In genomic region chr6:148384111-148384895, GRCm38 (mm10) we compare ENCODE assay signal across 11 mouse cellular contexts. TPM values are rescaled to one million over a fixed set of nuclear protein-coding genes. Genes with fewer than 3 reads are reported as not detected.
A peak's percentile ranks its signal among the peaks of the same experiment; 100 is the strongest.
DNase-seq lines count a peak whose midpoint lies in the region; ATAC-seq and TF ChIP-seq lines count a peak whose summit lies in the region.
"Had no signal": no experiment of that assay in that cellular context is flagged by ENCODE, and none has a peak within 500 bp of the region (broad histone marks: within the 10 kb centered on the region; RNA-seq: fewer than 3 reads in every experiment).

No protein-coding gene starts in this region.

- no peak overlapping the region for H3K4me3 ChIP-seq in limb, embryonic 14.5 days (replicated peaks; ENCODE audit: low read length)
- no peak overlapping the region for H3K4me3 ChIP-seq in limb, embryonic 10.5 days
- H3K4me3 ChIP-seq in stomach, embryonic 15.5 days (replicated peaks), result no peak overlapping the region
- H3K4me3 ChIP-seq: midbrain, embryonic 13.5 days had no signal

- DNase-seq in limb, embryonic 14.5 days (ENCODE audit: low spot score), result no peak
- no peak for DNase-seq in limb, embryonic 10.5 days (ENCODE audit: low spot score)
- peak; percentile 43 for DNase-seq in gastrocnemius, postnatal 14 days
- DNase-seq in kidney, postnatal 10 days, result peak; percentile 64
- DNase-seq in embryo, embryonic 10 days (ENCODE audit: low spot score), result no peak
- no peak for DNase-seq in layer of hippocampus, postnatal 36 days
- no peak for DNase-seq in right cerebral cortex, adult 18-20 months

- intact Hi-C loops in gastrocnemius, postnatal 14 days (cut with DNase I; ENCODE audit: low total_unique reads), result no loop called here

- peaks cover 4% of the 10 kb centered on the region; the same call in 1 of the 2 replicates for H3K4me1 ChIP-seq in limb, embryonic 14.5 days (ENCODE audit: control insufficient read depth, insufficient read depth, low read length)
- no peaks in the 10 kb centered on the region for H3K4me1 ChIP-seq in limb, embryonic 10.5 days
- H3K4me1 ChIP-seq in stomach, embryonic 15.5 days, result no peaks in the 10 kb centered on the region

- H3K36me3 ChIP-seq in limb, embryonic 14.5 days (ENCODE audit: control insufficient read depth, insufficient read depth, low read length), result no peaks in the 10 kb centered on the region
- H3K36me3 ChIP-seq in limb, embryonic 10.5 days, result no peaks in the 10 kb centered on the region
- no peaks in the 10 kb centered on the region for H3K36me3 ChIP-seq in stomach, embryonic 15.5 days
- H3K36me3 ChIP-seq: midbrain, embryonic 13.5 days had no signal

- no peaks in the 10 kb centered on the region for H3K9me3 ChIP-seq in limb, embryonic 14.5 days (ENCODE audit: control insufficient read depth, low read length)
- no peaks in the 10 kb centered on the region for H3K9me3 ChIP-seq in limb, embryonic 10.5 days (replicated peaks)
- H3K9me3 ChIP-seq in stomach, embryonic 15.5 days, result no peaks in the 10 kb centered on the region
- H3K9me3 ChIP-seq: midbrain, embryonic 13.5 days had no signal

- 0 out of 2 replicates have a peak overlapping the region, but pooled peaks have one; percentile 4 for H3K9ac ChIP-seq in limb, embryonic 14.5 days (ENCODE audit: low read depth, low read length, severe bottlenecking)
- H3K9ac ChIP-seq in stomach, embryonic 15.5 days, result no peak overlapping the region
- H3K9ac ChIP-seq: midbrain, embryonic 13.5 days had no signal

- WGBS in limb, embryonic 14.5 days, result 77% methylated on average over 6 of the region's 6 CpGs
- 81% methylated on average over 6 of the region's 6 CpGs for WGBS in limb, embryonic 10.5 days
- WGBS in stomach, embryonic 15.5 days, result 54% methylated on average over 6 of the region's 6 CpGs

- H3K27ac ChIP-seq in limb, embryonic 14.5 days (replicated peaks; ENCODE audit: low read depth, low read length), result no peak overlapping the region
- H3K27ac ChIP-seq in limb, embryonic 10.5 days, result no peak overlapping the region
- H3K27ac ChIP-seq in stomach, embryonic 15.5 days, result 0 out of 2 replicates have a peak overlapping the region, but pooled peaks have one; percentile 3
- H3K27ac ChIP-seq: kidney, postnatal 0 days; midbrain, embryonic 13.5 days had no signal

- no peak overlapping the region for H3K4me2 ChIP-seq in limb, embryonic 14.5 days (replicated peaks; ENCODE audit: low read depth, low read length, severe bottlenecking)
- no peak overlapping the region for H3K4me2 ChIP-seq in stomach, embryonic 15.5 days
- H3K4me2 ChIP-seq: midbrain, embryonic 13.5 days had no signal

- no peaks in the 10 kb centered on the region for H3K27me3 ChIP-seq in limb, embryonic 14.5 days (ENCODE audit: control insufficient read depth, insufficient read depth, low read length)
- H3K27me3 ChIP-seq in limb, embryonic 10.5 days (ENCODE audit: low read depth, poor library complexity, severe bottlenecking), result no peaks in the 10 kb centered on the region
- H3K27me3 ChIP-seq in stomach, embryonic 15.5 days (replicated peaks), result no peaks in the 10 kb centered on the region
- H3K27me3 ChIP-seq: midbrain, embryonic 13.5 days had no signal

- no peak for TF ChIP-seq POLR2A in limb, embryonic 14.5 days (IDR thresholded peaks at IDR 0.05; ENCODE audit: borderline replicate concordance, extremely low read depth, insufficient read depth, insufficient read length)

- no peak for ATAC-seq in limb, embryonic 14.5 days (ENCODE audit: low FRiP score, low read depth)
- ATAC-seq in stomach, embryonic 15.5 days (ENCODE audit: insufficient read depth, low FRiP score, low read depth), result no peak
- ATAC-seq: midbrain, embryonic 13.5 days had no signal

RNA-seq across cellular contexts. Expression of gene Tmtc1, which starts 59.9 kb away (rescaled TPM):
- polyA plus RNA-seq in limb, embryonic 14.5 days (2012; rRNA removed), result 3.0 and 4.5 TPM in 2 replicates
- polyA plus RNA-seq in limb, embryonic 14.5 days (2014; fragmentation: Nextera tagmentation; extraction: Ambion mirVana), result 1.8 and 2.0 TPM in 2 replicates
- 0.26 and 1.2 TPM in 2 replicates for polyA plus RNA-seq in limb, embryonic 10.5 days (2016; fragmentation: Nextera tagmentation; extraction: Ambion mirVana)
- total RNA-seq in gastrocnemius, postnatal 14 days (2021), result 10 to 100 TPM; 46.0 to 52.6 TPM
- 2.2 and 2.4 TPM in 2 replicates for polyA plus RNA-seq in stomach, embryonic 15.5 days (2015; fragmentation: Nextera tagmentation; extraction: Ambion mirVana)
- total RNA-seq in layer of hippocampus, postnatal 36 days (2021), result 10 to 100 TPM; 36.9 to 43.8 TPM
- total RNA-seq: MEL had no signal

Comparison
In these comparisons a context has a peak if more than half of its experiments do, and no peak if none do; other contexts are left out.
1. DNase-seq: peak in gastrocnemius, postnatal 14 days (single experiment) and kidney, postnatal 10 days (single experiment); none in limb, embryonic 14.5 days (single experiment), limb, embryonic 10.5 days (single experiment), embryo, embryonic 10 days (single experiment), layer of hippocampus, postnatal 36 days (0 of 2) and right cerebral cortex, adult 18-20 months (single experiment).